Mouse (Mus musculus) olfactory bulb, adult 2 months (tissue): Measurements from ENCODE around the gene Xylt1. TPM values are rescaled to one million over a fixed set of nuclear protein-coding genes. Genes with fewer than 3 reads are reported as not detected.

Experiments
- H3K27ac ChIP-seq: fragments of 200-500 bp; 2 replicates; pipeline ENCODE4 v1.5.1; 2012; ENCODE audit warnings: low read depth, low read length; ENCODE audit not compliant: insufficient read depth
- H3K4me1 ChIP-seq: fragments of 200-500 bp; 2 replicates; pipeline ENCODE4 v1.6.1; 2012; ENCODE audit warnings: low read length; ENCODE audit not compliant: control insufficient read depth, insufficient read depth
- H3K4me3 ChIP-seq: fragments of 200-500 bp; 2 replicates; pipeline ENCODE4 v1.5.1; 2012; ENCODE audit warnings: mild to moderate bottlenecking, low read depth, low read length, moderate library complexity; ENCODE audit not compliant: insufficient read depth
- CTCF ChIP-seq: fragments of 200-500 bp; IDR thresholded peaks from 2 replicates; pipeline ENCODE4 v1.5.1; 2012; ENCODE audit warnings: low read depth, mild to moderate bottlenecking, low read length, moderate library complexity; ENCODE audit not compliant: insufficient read depth
- POLR2A ChIP-seq: fragments of 200-500 bp; IDR thresholded peaks from 2 replicates; pipeline ENCODE4 v1.6.1; 2012; ENCODE audit warnings: mild to moderate bottlenecking, low read depth, low read length, moderate library complexity; ENCODE audit not compliant: insufficient read depth
- WGBS: fragments of 180-500 bp; shearing (Covaris S2); methylation state at CpG from one replicate; pipeline ENCODE4 v1.1.7; 2018; 5-methylcytosine and 5-hydroxymethylcytosine counted together
- polyA plus RNA-seq: library from polyadenylated mRNA; stranded (reverse); fragments of >200 nt; gene quantifications from 2 replicates; pipeline ENCODE4 v1.2.4, GENCODE M21; 2012; ENCODE audit warnings: low replicate concordance; ENCODE audit not compliant: missing spikeins, insufficient read depth, insufficient read length

Gene Xylt1
- polyA plus RNA-seq, 1 experiment = not detected

GRCm38 (mm10) chr7:117667286-117667685 is 286.5 kb downstream of the Xylt1 start:
- 79% methylated on average over 10 of the region's 10 CpGs for WGBS
- TF ChIP-seq POLR2A = no peak
- no peak for TF ChIP-seq CTCF
- Histone ChIP-seq H3K4me3 (no peak overlapping the region), H3K27ac (no peak overlapping the region), H3K4me1 (no peaks in the 10 kb centered on the region; the same call in 1 of the 2 replicates)

GRCm38 (mm10) chr7:117668226-117668625 is 287.4 kb downstream of the Xylt1 start:
- TF ChIP-seq POLR2A = no peak
- TF ChIP-seq CTCF = no peak
- WGBS = 88% methylated on average over 9 of the region's 9 CpGs
- Histone ChIP-seq H3K27ac (no peak overlapping the region), H3K4me3 (no peak overlapping the region), H3K4me1 (no peaks in the 10 kb centered on the region; the same call in 1 of the 2 replicates)

- no peak overlapping the region for H3K27ac ChIP-seq
Observed at GRCm38 (mm10) chr7:117672121-117672591, 291.4 kb downstream of the Xylt1 start.

GRCm38 (mm10) chr7:117686120-117686996 is 305.6 kb downstream of the Xylt1 start:
- Histone ChIP-seq H3K4me1 (no peaks in the 10 kb centered on the region), H3K4me3 (no peak overlapping the region), H3K27ac (no peak overlapping the region)
- no peak for TF ChIP-seq CTCF
- TF ChIP-seq POLR2A = no peak
- 40% methylated on average over 5 of the region's 5 CpGs for WGBS

More at GRCm38 (mm10) chr7:117672121-117672591, 291.4 kb downstream of the Xylt1 start:
- 72% methylated on average over 7 of the region's 7 CpGs for WGBS
- H3K4me1 ChIP-seq = no peaks in the 10 kb centered on the region; the same call in 1 of the 2 replicates
- no peak for TF ChIP-seq CTCF
- no peak overlapping the region for H3K4me3 ChIP-seq

- no peak overlapping the region for H3K27ac ChIP-seq
- 61% methylated on average over 3 of the region's 3 CpGs for WGBS
- H3K4me3 ChIP-seq = no peak overlapping the region
- H3K4me1 ChIP-seq = no peaks in the 10 kb centered on the region
- no peak for TF ChIP-seq POLR2A
- no peak for TF ChIP-seq CTCF
Observed at GRCm38 (mm10) chr7:117686997-117687302, 306.2 kb downstream of the Xylt1 start.

GRCm38 (mm10) chr7:117695612-117696011 is 314.8 kb downstream of the Xylt1 start:
- Histone ChIP-seq H3K4me3 (no peak overlapping the region), H3K4me1 (peaks cover 3% of the 10 kb centered on the region), H3K27ac (no peak overlapping the region)
- TF ChIP-seq CTCF = no peak
- TF ChIP-seq POLR2A = no peak
- WGBS = 92% methylated on average over 4 of the region's 4 CpGs

- Histone ChIP-seq H3K27ac (no peak overlapping the region), H3K4me3 (no peak overlapping the region), H3K4me1 (peaks cover 3% of the 10 kb centered on the region)
- TF ChIP-seq POLR2A = no peak
- no peak for TF ChIP-seq CTCF
- WGBS = 97% methylated on average over 4 of the region's 4 CpGs
Observed at GRCm38 (mm10) chr7:117697681-117698080, 316.9 kb downstream of the Xylt1 start.

GRCm38 (mm10) chr7:117698551-117699114 is 317.9 kb downstream of the Xylt1 start:
- WGBS = 98% methylated on average over 1 of the region's 1 CpGs
- peaks cover 3% of the 10 kb centered on the region for H3K4me1 ChIP-seq
- H3K27ac ChIP-seq = no peak overlapping the region
- H3K4me3 ChIP-seq = no peak overlapping the region
- TF ChIP-seq CTCF = no peak
- no peak for TF ChIP-seq POLR2A

- Histone ChIP-seq H3K4me3 (no peak overlapping the region), H3K27ac (no peak overlapping the region), H3K4me1 (peaks cover 3% of the 10 kb centered on the region)
- 19% methylated on average over 4 of the region's 4 CpGs for WGBS
- no peak for TF ChIP-seq POLR2A
- no peak for TF ChIP-seq CTCF
Observed at GRCm38 (mm10) chr7:117699343-117699985, 318.7 kb downstream of the Xylt1 start.
